Mouse (Mus musculus): ENCODE data around the gene Myl10. TPM values are rescaled to one million over a fixed set of nuclear protein-coding genes. Genes with fewer than 3 reads are reported as not detected.
"Not testable (repeated sequence)": the region's sequence is repeated elsewhere in the genome, so short reads cannot be mapped to it uniquely, and the experiment has no call there.

Gene Myl10
- total and polyA plus RNA-seq, 3 experiments, result not detected

- Histone ChIP-seq H3K9me3 (replicated peaks; ENCODE audit: low read length) (peaks cover 4% of the 10 kb centered on the region), H3K4me1 (ENCODE audit: control insufficient read depth in 1 of 2, insufficient read depth in 2 of 2) (no peaks in the 10 kb centered on the region), H3K9ac (ENCODE audit: insufficient read depth, low read depth) (no peak overlapping the region), H3K79me2 (replicated peaks; ENCODE audit: control insufficient read depth, extremely low read depth, insufficient read depth, poor library complexity, severe bottlenecking) (no peaks in the 10 kb centered on the region), H3K4me3 (replicated peaks in 1 of 3; ENCODE audit: low read depth in 2 of 3, low read length in 2 of 3, poor library complexity in 1 of 3) (no peak overlapping the region), H3K4me2 (ENCODE audit: insufficient read depth, low read depth, poor library complexity, severe bottlenecking) (no peak overlapping the region), H3K27ac (ENCODE audit: insufficient read depth, low read depth) (no peak overlapping the region), H3K27me3 (replicated peaks) (peaks cover 53% of the 10 kb centered on the region), H3K36me3 (replicated peaks in 1 of 2; ENCODE audit: control insufficient read depth in 1 of 2, insufficient read depth in 1 of 2, low read length in 1 of 2) (no peaks in the 10 kb centered on the region)
- TF ChIP-seq SMC3 (IDR thresholded peaks at IDR 0.05; ENCODE audit: low read depth, low read length) (peak; percentile 50), CHD2 (IDR thresholded peaks at IDR 0.05; ENCODE audit: low read length) (no peak), CTCF (conservative IDR thresholded peaks at IDR 0.05 in 1 of 2, IDR thresholded peaks at IDR 0.05 in 1 of 2; ENCODE audit: low read depth in 2 of 2, low read length in 2 of 2) (peak; percentile 16 to 58; a peak in 3 of 4 replicates)
- no peak for DNase-seq (ENCODE audit: extremely low read depth)
- in situ Hi-C loops (cut with MboI; ENCODE audit: low pct_ligation_motif_present, low pct_unique_long_range_greater_than_20kb, low sequenced_read_pairs), result loop anchor here (25.0 kb wide), 1 partner anchor 395 kb away; no protein-coding TSS in a partner anchor
- dilution Hi-C loops (cut with MboI; ENCODE audit: extremely low pct_ligation_motif_present, extremely low pct_unique_long_range_greater_than_20kb, low sequenced_read_pairs), result no loop called here
Measured at GRCm38 (mm10) chr5:136656830-136657395, 36.0 kb upstream of the Myl10 start.

GRCm38 (mm10) chr5:136660721-136661120 is 32.2 kb upstream of the Myl10 start:
- H3K27me3 ChIP-seq (replicated peaks), result peaks cover 50% of the 10 kb centered on the region
- H3K4me2 ChIP-seq (ENCODE audit: insufficient read depth, low read depth, poor library complexity, severe bottlenecking); H3K4me1 ChIP-seq (ENCODE audit: control insufficient read depth in 1 of 2, insufficient read depth in 2 of 2); H3K79me2 ChIP-seq (replicated peaks; ENCODE audit: control insufficient read depth, extremely low read depth, insufficient read depth, poor library complexity, severe bottlenecking); dilution Hi-C loops (cut with MboI; ENCODE audit: extremely low pct_ligation_motif_present, extremely low pct_unique_long_range_greater_than_20kb, low sequenced_read_pairs); H3K27ac ChIP-seq (ENCODE audit: insufficient read depth, low read depth); H3K9me3 ChIP-seq (replicated peaks; ENCODE audit: low read length); H3K36me3 ChIP-seq (replicated peaks in 1 of 2; ENCODE audit: control insufficient read depth in 1 of 2, insufficient read depth in 1 of 2, low read length in 1 of 2); H3K9ac ChIP-seq (ENCODE audit: insufficient read depth, low read depth); H3K4me3 ChIP-seq (replicated peaks in 1 of 3; ENCODE audit: low read depth in 2 of 3, low read length in 2 of 3, poor library complexity in 1 of 3): not testable (repeated sequence)
- in situ Hi-C loops (cut with MboI; ENCODE audit: low pct_ligation_motif_present, low pct_unique_long_range_greater_than_20kb, low sequenced_read_pairs), result loop anchor here (25.0 kb wide), 1 partner anchor 398 kb away; no protein-coding TSS in a partner anchor
- DNase-seq (ENCODE audit: extremely low read depth), result peak; percentile 6

- peaks cover 8% of the 10 kb centered on the region for H3K9me3 ChIP-seq (replicated peaks; ENCODE audit: low read length)
- H3K9ac ChIP-seq (ENCODE audit: insufficient read depth, low read depth), result no peak overlapping the region
- H3K79me2 ChIP-seq (replicated peaks; ENCODE audit: control insufficient read depth, extremely low read depth, insufficient read depth, poor library complexity, severe bottlenecking), result no peaks in the 10 kb centered on the region
- no peak for DNase-seq (ENCODE audit: extremely low read depth)
- dilution Hi-C loops (cut with MboI; ENCODE audit: extremely low pct_ligation_motif_present, extremely low pct_unique_long_range_greater_than_20kb, low sequenced_read_pairs) (no loop called here), in situ Hi-C loops (cut with MboI; ENCODE audit: low pct_ligation_motif_present, low pct_unique_long_range_greater_than_20kb, low sequenced_read_pairs) (loop anchor here (25.0 kb wide), 1 partner anchor 400 kb away; no protein-coding TSS in a partner anchor)
- no peak overlapping the region for H3K4me3 ChIP-seq (replicated peaks in 1 of 3; ENCODE audit: low read depth in 2 of 3, low read length in 2 of 3, poor library complexity in 1 of 3)
- no peaks in the 10 kb centered on the region for H3K36me3 ChIP-seq (replicated peaks in 1 of 2; ENCODE audit: control insufficient read depth in 1 of 2, insufficient read depth in 1 of 2, low read length in 1 of 2)
- no peak for TF ChIP-seq UBTF (IDR thresholded peaks at IDR 0.05; ENCODE audit: low read depth, low read length)
- no peak for TF ChIP-seq USF2 (conservative IDR thresholded peaks at IDR 0.05; ENCODE audit: low read depth, low read length)
- no peak for TF ChIP-seq SIN3A (IDR thresholded peaks at IDR 0.05; ENCODE audit: low read length)
- no peak for TF ChIP-seq CTCF (conservative IDR thresholded peaks at IDR 0.05 in 1 of 2, IDR thresholded peaks at IDR 0.05 in 1 of 2; ENCODE audit: low read depth in 2 of 2, low read length in 2 of 2)
- TF ChIP-seq BHLHE40 (IDR thresholded peaks at IDR 0.05; ENCODE audit: low read depth, low read length), result no peak
- no peak for TF ChIP-seq RCOR1 (conservative IDR thresholded peaks at IDR 0.05; ENCODE audit: low read depth, low read length)
- no peak for TF ChIP-seq POLR2A (IDR thresholded peaks at IDR 0.05; ENCODE audit: low read depth, low read length)
- no peak for TF ChIP-seq TBP (conservative IDR thresholded peaks at IDR 0.05; ENCODE audit: low read depth, low read length)
- TF ChIP-seq KAT2A (IDR thresholded peaks at IDR 0.05; ENCODE audit: insufficient replicate concordance, low read length), result no peak
- no peak for TF ChIP-seq NELFE (IDR thresholded peaks at IDR 0.05; ENCODE audit: low read depth, low read length)
- TF ChIP-seq PAX5 (IDR thresholded peaks at IDR 0.05; ENCODE audit: low read length), result no peak
- no peak for TF ChIP-seq EP300 (IDR thresholded peaks at IDR 0.05; ENCODE audit: low read length)
- TF ChIP-seq ELF1 (IDR thresholded peaks at IDR 0.05; ENCODE audit: low read depth, low read length), result no peak
- no peak for TF ChIP-seq JUN (IDR thresholded peaks at IDR 0.05; ENCODE audit: insufficient read depth, low read depth, low read length)
- TF ChIP-seq ETS1 (conservative IDR thresholded peaks at IDR 0.05; ENCODE audit: low read depth, low read length), result no peak
- no peak for TF ChIP-seq RAD21 (IDR thresholded peaks at IDR 0.05; ENCODE audit: low read depth, low read length)
- no peak for TF ChIP-seq HCFC1 (IDR thresholded peaks at IDR 0.05; ENCODE audit: low read depth, low read length)
- TF ChIP-seq E2F4 (IDR thresholded peaks at IDR 0.05; ENCODE audit: insufficient replicate concordance, low read depth, low read length), result no peak
- no peak for TF ChIP-seq MAX (IDR thresholded peaks at IDR 0.05; ENCODE audit: low read length)
- TF ChIP-seq MXI1 (IDR thresholded peaks at IDR 0.05; ENCODE audit: low read depth, low read length), result no peak
- H3K27me3 ChIP-seq (replicated peaks), result peaks cover 51% of the 10 kb centered on the region
- no peak overlapping the region for H3K27ac ChIP-seq (ENCODE audit: insufficient read depth, low read depth)
- no peaks in the 10 kb centered on the region for H3K4me1 ChIP-seq (ENCODE audit: control insufficient read depth in 1 of 2, insufficient read depth in 2 of 2)
- no peak overlapping the region for H3K4me2 ChIP-seq (ENCODE audit: insufficient read depth, low read depth, poor library complexity, severe bottlenecking)
Measured at GRCm38 (mm10) chr5:136662281-136662680, 30.7 kb upstream of the Myl10 start.
